Mouse (Mus musculus) heart, embryonic 15.5 days (tissue): ENCODE results near the gene Gsto1. TPM values are rescaled to one million over a fixed set of nuclear protein-coding genes. Genes with fewer than 3 reads are reported as not detected.
A peak's percentile ranks its signal among the peaks of the same experiment; 100 is the strongest.
"Not testable (repeated sequence)": the region's sequence is repeated elsewhere in the genome, so short reads cannot be mapped to it uniquely, and the experiment has no call there.

Experiments
- ATAC-seq: fragments of 200-750 bp; cut with Nextera tagmentation; replicated peaks from 2 replicates; pipeline ENCODE4 v1.8.0; 2017; ENCODE audit warnings: low read depth, moderate TSS enrichment; ENCODE audit not compliant: insufficient number of reproducible peaks, insufficient read depth, low FRiP score
- H3K27ac ChIP-seq: fragments of 300-500 bp; sonication (generic); 2 replicates; pipeline ENCODE4 v1.5.1; 2015; ENCODE audit warnings: mild to moderate bottlenecking, inconsistent platforms
- H3K27me3 ChIP-seq: fragments of 300-500 bp; sonication (generic); 2 replicates; pipeline ENCODE4 v1.6.1; 2015; ENCODE audit warnings: inconsistent platforms
- H3K36me3 ChIP-seq: fragments of 300-500 bp; sonication (generic); 2 replicates; pipeline ENCODE4 v1.6.1; 2015; ENCODE audit warnings: mild to moderate bottlenecking, inconsistent platforms
- H3K4me1 ChIP-seq: fragments of 300-500 bp; sonication (generic); replicated peaks from 2 replicates; pipeline ENCODE4 v1.6.1; 2015; ENCODE audit warnings: inconsistent platforms
- H3K4me2 ChIP-seq: fragments of 300-500 bp; sonication (generic); 2 replicates; pipeline ENCODE4 v1.6.1; 2015; ENCODE audit warnings: inconsistent platforms, mild to moderate bottlenecking, moderate library complexity
- H3K4me3 ChIP-seq: fragments of 300-500 bp; sonication (generic); 2 replicates; pipeline ENCODE4 v1.5.1; 2015; ENCODE audit warnings: mild to moderate bottlenecking, inconsistent platforms
- H3K9ac ChIP-seq: fragments of 300-500 bp; sonication (generic); 2 replicates; pipeline ENCODE4 v1.6.1; 2015; ENCODE audit warnings: mild to moderate bottlenecking, inconsistent platforms
- H3K9me3 ChIP-seq: fragments of 300-500 bp; sonication (generic); replicated peaks from 2 replicates; pipeline ENCODE4 v1.6.1; 2016; ENCODE audit warnings: inconsistent platforms
- WGBS: fragments of 180-500 bp; shearing (Covaris S2); methylation state at CpG from one replicate; pipeline ENCODE4 v1.1.7; 2015; ENCODE audit warnings: mixed read lengths; 5-methylcytosine and 5-hydroxymethylcytosine counted together
- polyA plus RNA-seq: library from polyadenylated mRNA; unstranded; fragments of >200 nt; fragmentation: Nextera tagmentation; extraction: Ambion mirVana; gene quantifications from 2 replicates; pipeline ENCODE4 v1.2.1, GENCODE M21; 2015

Gsto1 gene
- polyA plus RNA-seq, 1 experiment from 2014 or later = 103 TPM

DNA sequence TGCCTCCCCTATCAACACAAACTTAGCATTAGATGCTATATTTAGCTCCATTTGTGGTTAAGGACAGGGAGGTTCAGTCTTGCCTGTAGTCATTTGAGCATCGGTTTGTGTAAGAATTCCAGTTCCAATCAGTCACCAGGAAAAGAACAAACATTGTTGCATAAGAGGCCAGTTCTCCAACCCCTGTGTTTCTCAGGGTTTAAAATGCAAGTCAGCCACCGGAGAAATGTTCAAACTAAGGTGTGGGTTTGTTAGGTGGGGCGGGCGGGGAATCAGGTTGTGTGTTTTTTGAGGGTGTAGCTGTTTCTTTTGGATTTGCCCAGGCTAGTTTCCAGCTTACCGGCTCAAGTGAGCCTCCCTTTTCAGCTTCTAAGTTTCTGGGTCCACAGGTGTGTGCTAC is 20.2 kb upstream of the Gsto1 start:
- H3K36me3 ChIP-seq = no peaks in the 10 kb centered on the region
- H3K27me3 ChIP-seq = peaks cover 26% of the 10 kb centered on the region
- no peak for ATAC-seq
- H3K27ac ChIP-seq = no peak overlapping the region
- H3K9me3 ChIP-seq = no peaks in the 10 kb centered on the region
- H3K9ac ChIP-seq = no peak overlapping the region
- H3K4me2 ChIP-seq = no peak overlapping the region
- no peak overlapping the region for H3K4me3 ChIP-seq
- WGBS = 77% methylated on average over 5 of the region's 5 CpGs
- H3K4me1 ChIP-seq = peaks cover 9% of the 10 kb centered on the region

DNA sequence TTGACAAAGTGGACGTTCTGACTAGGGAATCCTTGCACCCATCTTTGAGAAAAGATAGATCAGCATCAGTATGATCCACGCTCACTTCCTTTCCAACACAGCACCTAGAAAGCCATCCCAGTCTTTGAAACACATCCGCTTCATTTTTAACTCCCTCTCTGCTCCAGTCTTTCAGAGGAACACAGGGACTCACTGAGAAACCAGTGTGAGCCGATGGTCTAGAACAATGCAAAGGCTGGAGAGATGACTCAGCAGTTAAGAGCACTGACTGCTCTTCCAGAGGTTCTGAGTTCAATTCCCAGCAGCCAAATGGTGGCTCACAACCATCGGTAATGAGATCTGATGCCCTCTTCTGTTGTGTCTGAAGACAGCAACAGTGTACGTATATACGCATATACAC is 19.0 kb upstream of the Gsto1 start:
- peaks cover 9% of the 10 kb centered on the region for H3K4me1 ChIP-seq
- ATAC-seq = no peak
- no peaks in the 10 kb centered on the region for H3K9me3 ChIP-seq
- no peak overlapping the region for H3K27ac ChIP-seq
- H3K4me2 ChIP-seq = no peak overlapping the region
- peaks cover 26% of the 10 kb centered on the region for H3K27me3 ChIP-seq
- no peaks in the 10 kb centered on the region for H3K36me3 ChIP-seq
- WGBS = 81% methylated on average over 7 of the region's 7 CpGs
- H3K9ac ChIP-seq = no peak overlapping the region
- no peak overlapping the region for H3K4me3 ChIP-seq

DNA sequence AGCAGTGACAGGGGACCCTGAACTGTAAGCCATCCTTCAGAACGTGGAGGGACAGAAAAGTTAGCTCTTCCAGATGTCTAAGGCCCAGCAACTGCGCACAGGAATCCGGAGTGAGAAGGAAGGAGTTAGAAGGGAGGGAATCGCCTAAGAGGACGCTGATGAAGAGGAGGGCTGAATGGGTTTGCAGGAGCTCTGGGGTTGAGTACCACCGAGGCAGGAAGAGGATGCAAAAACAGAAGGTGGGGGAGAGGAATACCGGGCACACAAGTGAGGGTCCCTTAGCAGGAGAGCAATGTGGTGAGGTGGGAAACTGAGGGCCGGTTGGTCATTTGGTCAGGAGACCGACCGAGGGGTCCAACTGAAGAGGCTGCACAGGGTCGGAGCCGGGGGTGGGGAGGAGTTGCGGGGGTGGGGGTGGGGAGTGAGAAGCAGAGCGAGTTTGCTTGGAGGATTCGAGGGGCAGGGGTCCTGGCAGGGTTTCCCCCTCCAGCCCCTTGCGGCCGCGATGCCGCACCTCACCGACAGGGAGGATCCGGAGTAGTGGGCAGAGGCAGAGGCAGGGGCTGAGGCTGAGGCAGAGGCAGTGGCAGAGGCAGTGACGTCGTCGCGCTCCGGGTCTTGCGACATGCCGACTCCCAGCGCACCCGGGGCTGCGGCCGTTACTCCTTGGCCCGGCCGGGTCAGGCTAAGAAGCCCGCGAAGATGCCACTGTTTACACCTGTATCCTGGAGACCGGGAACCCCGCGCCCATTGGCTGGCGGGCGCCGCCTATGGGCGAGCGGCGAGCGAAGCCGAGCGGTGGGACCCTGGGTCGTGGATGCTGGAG is 17.9 kb upstream of the Gsto1 start:
- no peaks in the 10 kb centered on the region for H3K36me3 ChIP-seq
- H3K9ac ChIP-seq = peak overlapping the region; percentile 9
- peak overlapping the region; percentile 57 for H3K4me3 ChIP-seq
- 4% methylated on average over 49 of the region's 49 CpGs for WGBS
- ATAC-seq = peak; percentile 80
- no peaks in the 10 kb centered on the region for H3K9me3 ChIP-seq
- H3K4me1 ChIP-seq = peaks cover 9% of the 10 kb centered on the region
- H3K27me3 ChIP-seq = peaks cover 26% of the 10 kb centered on the region
- H3K27ac ChIP-seq = no peak overlapping the region
- peak overlapping the region; percentile 97 for H3K4me2 ChIP-seq

GRCm38 (mm10) chr19:47837527-47837901 is 17.3 kb upstream of the Gsto1 start:
- Histone ChIP-seq H3K9me3 (no peaks in the 10 kb centered on the region), H3K4me3 (peak overlapping the region; percentile 57), H3K27me3 (peaks cover 26% of the 10 kb centered on the region), H3K4me2 (peak overlapping the region; percentile 97), H3K27ac (no peak overlapping the region), H3K9ac (peak overlapping the region; percentile 9), H3K36me3 (no peaks in the 10 kb centered on the region), H3K4me1 (peaks cover 9% of the 10 kb centered on the region)
- no peak for ATAC-seq
- WGBS = under 1% methylated on average over 6 of the region's 6 CpGs

- H3K27ac ChIP-seq, H3K9ac ChIP-seq, H3K36me3 ChIP-seq, H3K4me3 ChIP-seq, H3K4me2 ChIP-seq, H3K4me1 ChIP-seq, H3K9me3 ChIP-seq, ATAC-seq: not testable (repeated sequence)
- peaks cover 20% of the 10 kb centered on the region for H3K27me3 ChIP-seq
- WGBS = 74% methylated on average over 15 of the region's 15 CpGs
Measured at GRCm38 (mm10) chr19:47841234-47841633, 13.5 kb upstream of the Gsto1 start.

DNA sequence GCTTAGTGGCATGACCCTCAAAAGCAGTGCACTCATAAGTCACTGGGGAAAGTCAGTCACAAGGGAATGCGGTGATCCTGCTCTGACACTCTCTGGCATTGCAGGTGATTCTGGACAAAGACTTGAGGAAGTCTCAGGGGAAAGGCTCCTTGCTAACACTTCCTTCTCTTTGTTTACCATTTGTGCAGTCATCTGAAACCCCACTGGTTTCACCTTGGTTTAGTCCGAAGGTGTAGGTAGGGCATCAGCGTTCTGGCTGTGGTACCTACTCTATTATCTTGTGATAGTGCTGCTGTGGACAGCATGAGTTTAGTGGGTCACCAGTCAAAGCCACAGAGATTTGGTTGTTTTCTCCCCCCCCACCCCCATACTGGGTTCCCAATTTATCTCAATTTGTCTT is 5.0 kb upstream of the Gsto1 start:
- H3K9me3 ChIP-seq = no peaks in the 10 kb centered on the region
- no peaks in the 10 kb centered on the region for H3K27me3 ChIP-seq
- H3K36me3 ChIP-seq = no peaks in the 10 kb centered on the region
- no peak overlapping the region for H3K4me3 ChIP-seq
- H3K4me1 ChIP-seq = peaks cover 12% of the 10 kb centered on the region
- H3K9ac ChIP-seq = no peak overlapping the region
- H3K27ac ChIP-seq = no peak overlapping the region
- WGBS = 89% methylated on average over 3 of the region's 3 CpGs
- H3K4me2 ChIP-seq = no peak overlapping the region
- ATAC-seq = no peak

GRCm38 (mm10) chr19:47852131-47852530 is 2.6 kb upstream of the Gsto1 start:
- ATAC-seq, H3K4me3 ChIP-seq, H3K27me3 ChIP-seq, H3K27ac ChIP-seq, H3K36me3 ChIP-seq, H3K9ac ChIP-seq, H3K4me2 ChIP-seq, H3K9me3 ChIP-seq: not testable (repeated sequence)
- H3K4me1 ChIP-seq = peaks cover 18% of the 10 kb centered on the region
- WGBS = 78% methylated on average over 3 of the region's 3 CpGs

GRCm38 (mm10) chr19:47853053-47853452 is 1.7 kb upstream of the Gsto1 start:
- WGBS = 83% methylated on average over 3 of the region's 3 CpGs
- H3K4me1 ChIP-seq = peaks cover 18% of the 10 kb centered on the region
- H3K4me3 ChIP-seq = no peak overlapping the region
- no peak overlapping the region for H3K9ac ChIP-seq
- no peak overlapping the region for H3K27ac ChIP-seq
- H3K4me2 ChIP-seq = no peak overlapping the region
- H3K27me3 ChIP-seq = no peaks in the 10 kb centered on the region
- no peaks in the 10 kb centered on the region for H3K9me3 ChIP-seq
- no peak for ATAC-seq
- no peaks in the 10 kb centered on the region for H3K36me3 ChIP-seq

DNA sequence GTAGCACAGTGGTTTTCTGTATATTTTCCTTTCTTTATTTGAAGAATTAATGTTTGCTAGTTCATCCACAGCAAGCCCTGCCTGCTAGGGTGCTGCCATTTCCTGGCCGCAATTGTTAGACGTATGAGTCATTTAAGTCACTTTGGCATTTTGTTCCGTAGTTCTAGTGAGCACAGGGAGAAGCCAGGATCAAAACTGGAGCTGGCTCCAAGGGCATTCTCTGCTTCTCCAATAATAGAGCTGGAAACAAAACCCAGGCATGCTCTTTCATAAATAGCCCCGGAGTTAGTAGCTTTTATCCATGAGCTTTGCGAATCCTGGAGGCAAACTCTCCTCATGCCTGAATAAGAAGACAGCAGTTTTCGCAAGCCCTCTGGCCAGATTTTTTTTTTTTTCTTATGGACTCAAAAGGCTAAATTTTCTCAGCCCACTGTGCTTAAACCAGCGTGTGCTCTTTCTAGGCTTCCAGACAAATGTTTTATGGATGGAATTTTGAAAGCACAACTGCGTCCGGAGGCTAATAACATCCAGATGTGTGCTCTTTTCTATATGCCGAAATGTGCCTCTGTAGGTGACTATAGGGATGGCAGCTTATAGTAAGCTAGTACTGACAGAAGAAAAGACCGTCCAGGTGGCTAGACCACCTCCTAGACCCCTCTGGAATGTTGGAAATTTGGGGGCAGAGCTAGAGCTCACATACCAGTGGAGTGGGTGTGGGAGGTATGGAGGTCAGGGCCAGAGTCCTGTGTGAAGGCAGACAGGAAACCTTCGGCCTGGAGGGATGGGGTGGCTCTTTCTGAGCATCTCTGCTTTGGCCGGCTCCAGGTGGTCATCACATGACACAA is 597 bp upstream of the Gsto1 start:
- Histone ChIP-seq H3K36me3 (peaks cover under 1% of the 10 kb centered on the region; the same call in 1 of the 2 replicates), H3K27ac (peak overlapping the region; percentile 58), H3K9ac (no peak overlapping the region; the same call in 1 of the 2 replicates), H3K27me3 (no peaks in the 10 kb centered on the region), H3K4me1 (peaks cover 18% of the 10 kb centered on the region), H3K4me3 (peak overlapping the region; percentile 65), H3K9me3 (no peaks in the 10 kb centered on the region), H3K4me2 (peak overlapping the region; percentile 97)
- ATAC-seq = peak; percentile 45
- 18% methylated on average over 13 of the region's 13 CpGs for WGBS

- no peak for ATAC-seq
- Histone ChIP-seq H3K4me2 (no peak overlapping the region), H3K4me3 (no peak overlapping the region), H3K27ac (no peak overlapping the region), H3K4me1 (peaks cover 16% of the 10 kb centered on the region), H3K27me3 (no peaks in the 10 kb centered on the region), H3K9me3 (no peaks in the 10 kb centered on the region), H3K9ac (no peak overlapping the region), H3K36me3 (peaks cover 14% of the 10 kb centered on the region; the same call in 1 of the 2 replicates)
- 75% methylated on average over 18 of the region's 18 CpGs for WGBS
Measured at GRCm38 (mm10) chr19:47857957-47858942, 3.5 kb downstream of the Gsto1 start.

DNA sequence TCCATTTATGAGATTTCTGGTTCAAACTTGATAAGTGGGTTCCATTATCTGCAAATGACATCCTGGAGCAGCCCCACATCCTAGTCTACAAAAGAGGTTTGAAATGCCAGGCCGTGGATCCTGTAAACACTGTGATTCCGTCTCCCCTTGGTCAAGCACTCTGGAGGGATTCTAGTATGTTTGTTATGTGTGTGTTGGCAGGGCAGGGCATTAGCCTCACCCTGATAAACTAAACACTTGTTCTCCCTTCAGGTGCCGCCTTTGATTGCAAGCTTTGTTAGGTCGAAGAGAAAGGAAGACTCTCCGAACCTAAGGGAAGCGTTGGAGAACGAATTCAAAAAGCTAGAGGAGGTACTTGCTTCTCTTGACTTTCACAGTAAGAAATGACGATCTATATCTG is 4.4 kb downstream of the Gsto1 start:
- Histone ChIP-seq H3K27ac (no peak overlapping the region), H3K4me2 (no peak overlapping the region), H3K36me3 (peaks cover 16% of the 10 kb centered on the region; the same call in 1 of the 2 replicates), H3K9me3 (no peaks in the 10 kb centered on the region), H3K4me1 (peaks cover 11% of the 10 kb centered on the region), H3K4me3 (no peak overlapping the region), H3K27me3 (no peaks in the 10 kb centered on the region), H3K9ac (no peak overlapping the region)
- WGBS = 88% methylated on average over 8 of the region's 8 CpGs
- no peak for ATAC-seq
